Mouse (Mus musculus) C2C12 (cell line): ENCODE measurements around the gene Kpna7. TPM values are rescaled to one million over a fixed set of nuclear protein-coding genes. Genes with fewer than 3 reads are reported as not detected.

Source experiments
- H3K27me3 ChIP-seq: one replicate; pipeline ENCODE4 v1.6.1; 2011; ENCODE audit not compliant: control insufficient read depth, insufficient read depth, insufficient read length
- H3K36me3 ChIP-seq: one replicate; pipeline ENCODE4 v1.6.1; 2011; ENCODE audit not compliant: control insufficient read depth, insufficient read depth
- H3K4me3 ChIP-seq: one replicate; pipeline ENCODE4 v1.5.1; 2011; ENCODE audit warnings: mild to moderate bottlenecking, control low read depth; ENCODE audit not compliant: poor library complexity, insufficient read depth, severe bottlenecking
- H3K79me2 ChIP-seq: one replicate; pipeline ENCODE4 v1.6.1; 2011; ENCODE audit not compliant: control insufficient read depth, insufficient read depth
- H3K79me3 ChIP-seq: one replicate; pipeline ENCODE4 v1.6.1; 2011; ENCODE audit warnings: low read depth, control low read depth
- H3ac ChIP-seq: one replicate; pipeline ENCODE3; 2011; ENCODE audit warnings: low read depth; ENCODE audit not compliant: control insufficient read depth, insufficient read length
- CEBPB ChIP-seq: IDR thresholded peaks from one replicate; pipeline ENCODE4 v1.6.1; 2011; ENCODE audit warnings: low read depth, mild to moderate bottlenecking, control low read depth, moderate library complexity
- CTCF ChIP-seq: IDR thresholded peaks from one replicate; pipeline ENCODE4 v1.5.1; 2011; ENCODE audit not compliant: control insufficient read depth, insufficient read depth, insufficient read length
- FOSL1 ChIP-seq: IDR thresholded peaks from one replicate; pipeline ENCODE4 v1.8.0; 2011; ENCODE audit warnings: mild to moderate bottlenecking, low read length; ENCODE audit not compliant: poor library complexity, insufficient read depth, severe bottlenecking
- MAX ChIP-seq: IDR thresholded peaks from one replicate; pipeline ENCODE4 v1.6.1; 2011; ENCODE audit warnings: mild to moderate bottlenecking, control low read depth
- MYOD1 ChIP-seq: IDR thresholded peaks from one replicate; pipeline ENCODE4 v1.6.1; 2011; ENCODE audit warnings: low read depth; ENCODE audit not compliant: control insufficient read depth, insufficient read length
- MYOG ChIP-seq: IDR thresholded peaks from one replicate; pipeline ENCODE4 v1.6.1; 2011; ENCODE audit not compliant: control insufficient read depth, insufficient read length; ENCODE audit errors: extremely low read depth
- USF1 ChIP-seq: IDR thresholded peaks from one replicate; pipeline ENCODE4 v1.6.1; 2011; ENCODE audit warnings: low read depth, mild to moderate bottlenecking, control low read depth, moderate library complexity
- polyA plus RNA-seq: library from polyadenylated mRNA; unstranded; fragments of >200 nt; fragmentation: generic; extraction: Trizol; gene quantifications from one replicate; pipeline ENCODE4 v1.2.1, GENCODE M21; 2012; ENCODE audit warnings: missing spikeins

Gene Kpna7
- polyA plus RNA-seq, 1 experiment, result not detected

GRCm38 (mm10) chr5:144984839-144985238, 99.0 kb downstream of the Kpna7 start:
- H3K4me3 ChIP-seq, result no peak overlapping the region
- H3K36me3 ChIP-seq, result no peaks in the 10 kb centered on the region
- H3K79me3 ChIP-seq, result no peaks in the 10 kb centered on the region
- H3K79me2 ChIP-seq, result no peaks in the 10 kb centered on the region
- H3ac ChIP-seq, result no peak overlapping the region
- H3K27me3 ChIP-seq, result no peaks in the 10 kb centered on the region
- no peak for TF ChIP-seq CEBPB
- TF ChIP-seq MAX, result no peak
- TF ChIP-seq MYOG, result no peak
- no peak for TF ChIP-seq FOSL1
- no peak for TF ChIP-seq MYOD1
- TF ChIP-seq USF1, result no peak
- no peak for TF ChIP-seq CTCF

GRCm38 (mm10) chr5:144983227-144983626, 100.6 kb downstream of the Kpna7 start:
- TF ChIP-seq CTCF (no peak), MYOD1 (no peak), USF1 (no peak), FOSL1 (no peak), CEBPB (no peak), MAX (no peak), MYOG (no peak)
- H3K79me3 ChIP-seq, result no peaks in the 10 kb centered on the region
- no peak overlapping the region for H3ac ChIP-seq
- H3K79me2 ChIP-seq, result no peaks in the 10 kb centered on the region
- no peaks in the 10 kb centered on the region for H3K27me3 ChIP-seq
- no peaks in the 10 kb centered on the region for H3K36me3 ChIP-seq
- H3K4me3 ChIP-seq, result no peak overlapping the region

- TF ChIP-seq USF1 (no peak), CTCF (no peak), MYOD1 (no peak), CEBPB (no peak), MAX (no peak), FOSL1 (no peak), MYOG (no peak)
- Histone ChIP-seq H3K79me3 (no peaks in the 10 kb centered on the region), H3K4me3 (no peak overlapping the region), H3K79me2 (no peaks in the 10 kb centered on the region), H3K36me3 (no peaks in the 10 kb centered on the region), H3ac (no peak overlapping the region), H3K27me3 (no peaks in the 10 kb centered on the region)
These were observed 104.7 kb downstream of the Kpna7 start for GRCm38 (mm10) chr5:144979110-144979509.

- no peak overlapping the region for H3ac ChIP-seq
- no peaks in the 10 kb centered on the region for H3K27me3 ChIP-seq
- H3K79me3 ChIP-seq, result no peaks in the 10 kb centered on the region
- H3K4me3 ChIP-seq, result no peak overlapping the region
- TF ChIP-seq MAX (no peak), MYOG (no peak), CEBPB (no peak), USF1 (no peak)
- no peaks in the 10 kb centered on the region for H3K36me3 ChIP-seq
- no peaks in the 10 kb centered on the region for H3K79me2 ChIP-seq
These were observed 105.2 kb downstream of the Kpna7 start for GRCm38 (mm10) chr5:144978533-144979107.

GRCm38 (mm10) chr5:144971266-144971665, 112.6 kb downstream of the Kpna7 start:
- Histone ChIP-seq H3K4me3 (no peak overlapping the region), H3K79me2 (no peaks in the 10 kb centered on the region), H3ac (no peak overlapping the region), H3K36me3 (no peaks in the 10 kb centered on the region), H3K27me3 (no peaks in the 10 kb centered on the region), H3K79me3 (no peaks in the 10 kb centered on the region)
- TF ChIP-seq MAX (no peak), CEBPB (no peak), MYOG (no peak), CTCF (no peak)

GRCm38 (mm10) chr5:144965639-144966351, 118.0 kb downstream of the Kpna7 start, which contains the start of gene Smurf1:
Gene Smurf1 (minus strand): TSS chr5:144965847.
- Histone ChIP-seq H3K27me3 (no peaks in the 10 kb centered on the region), H3K79me2 (peaks cover 43% of the 10 kb centered on the region), H3ac (peak within 1 kb of the TSS; percentile 90), H3K36me3 (peaks cover 9% of the 10 kb centered on the region), H3K79me3 (peaks cover 37% of the 10 kb centered on the region), H3K4me3 (peak within 1 kb of the TSS; percentile 66)
- TF ChIP-seq MAX (peak; percentile 31), CTCF (no peak), MYOD1 (no peak), FOSL1 (no peak)
